Mouse (Mus musculus) thymus, adult 2 months (tissue): ENCODE results near the gene Hoxc13. TPM values are rescaled to one million over a fixed set of nuclear protein-coding genes. Genes with fewer than 3 reads are reported as not detected.

Experiments used
- DNase-seq: peaks from one replicate; pipeline ENCODE4 v3.0.0; 2021
- H3K27ac ChIP-seq: fragments of 200-500 bp; 2 replicates; pipeline ENCODE4 v1.5.1; 2012; ENCODE audit warnings: low read length, control low read depth; ENCODE audit not compliant: control insufficient read depth, insufficient read depth
- H3K27me3 ChIP-seq: fragments of 200-500 bp; 2 replicates; pipeline ENCODE4 v1.6.1; 2012; ENCODE audit warnings: mild to moderate bottlenecking, low read length, moderate library complexity, mixed read lengths; ENCODE audit not compliant: control insufficient read depth, insufficient read depth
- H3K36me3 ChIP-seq: fragments of 200-500 bp; 2 replicates; pipeline ENCODE4 v1.6.1; 2012; ENCODE audit warnings: mild to moderate bottlenecking, low read length, moderate library complexity; ENCODE audit not compliant: control insufficient read depth, insufficient read depth
- H3K4me1 ChIP-seq: fragments of 200-500 bp; replicated peaks from 2 replicates; pipeline ENCODE4 v1.6.1; 2012; ENCODE audit warnings: low read length; ENCODE audit not compliant: control insufficient read depth, insufficient read depth
- H3K4me3 ChIP-seq: fragments of 200-500 bp; 2 replicates; pipeline ENCODE4 v1.5.1; 2012; ENCODE audit warnings: mild to moderate bottlenecking, low read length, control low read depth, moderate library complexity; ENCODE audit not compliant: control insufficient read depth, insufficient read depth
- CTCF ChIP-seq: fragments of 200-500 bp; IDR thresholded peaks from 2 replicates; pipeline ENCODE4 v1.5.1; 2012; ENCODE audit warnings: mild to moderate bottlenecking, control low read depth, low read length, moderate library complexity, borderline replicate concordance; ENCODE audit not compliant: control insufficient read depth, poor library complexity, insufficient read depth; ENCODE audit errors: extremely low read depth
- POLR2A ChIP-seq: fragments of 200-500 bp; IDR thresholded peaks from 2 replicates; pipeline ENCODE4 v1.6.1; 2012; ENCODE audit warnings: mild to moderate bottlenecking, low read length, control low read depth, moderate library complexity; ENCODE audit not compliant: control insufficient read depth, poor library complexity, insufficient read depth; ENCODE audit errors: extremely low read depth
- WGBS: fragments of 180-500 bp; shearing (Covaris S2); methylation state at CpG from one replicate; pipeline ENCODE4 v1.1.7; 2018; 5-methylcytosine and 5-hydroxymethylcytosine counted together
- polyA plus RNA-seq: library from polyadenylated mRNA; depleted of rRNA; stranded (reverse); fragments of >200 nt; gene quantifications from 2 replicates; pipeline ENCODE4 v1.2.3, GENCODE M21; 2012; rRNA removed

Hoxc13 gene
- polyA plus RNA-seq, 1 experiment, result not detected

DNA sequence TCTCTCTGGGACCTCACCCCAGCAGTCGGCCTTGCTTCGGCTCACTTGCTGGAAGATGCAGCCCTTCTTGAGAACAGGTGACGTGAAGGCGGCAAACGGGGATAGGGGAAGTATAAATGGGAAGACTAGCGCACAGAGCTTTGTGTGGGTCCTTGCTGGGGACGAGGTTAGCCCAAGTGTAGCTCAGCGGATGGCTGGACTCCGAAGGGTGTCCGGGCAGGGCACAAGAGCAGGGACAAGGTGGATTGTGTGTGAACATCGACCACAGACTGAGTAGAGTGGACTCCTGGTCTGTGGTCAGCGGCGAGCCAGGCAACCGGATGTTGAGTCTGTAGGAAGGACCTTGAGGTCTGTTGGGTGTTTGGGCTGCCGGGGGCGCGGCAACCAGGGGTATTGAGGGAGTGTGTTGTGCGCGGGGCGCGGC lies 54.8 kb downstream of the Hoxc13 start:
- no peak for TF ChIP-seq POLR2A
- TF ChIP-seq CTCF, result no peak
- Histone ChIP-seq H3K4me1 (no peaks in the 10 kb centered on the region), H3K4me3 (no peak overlapping the region), H3K27ac (no peak overlapping the region), H3K27me3 (peaks cover 32% of the 10 kb centered on the region), H3K36me3 (no peaks in the 10 kb centered on the region)
- no peak for DNase-seq
- 6% methylated on average over 21 of the region's 21 CpGs for WGBS

DNA sequence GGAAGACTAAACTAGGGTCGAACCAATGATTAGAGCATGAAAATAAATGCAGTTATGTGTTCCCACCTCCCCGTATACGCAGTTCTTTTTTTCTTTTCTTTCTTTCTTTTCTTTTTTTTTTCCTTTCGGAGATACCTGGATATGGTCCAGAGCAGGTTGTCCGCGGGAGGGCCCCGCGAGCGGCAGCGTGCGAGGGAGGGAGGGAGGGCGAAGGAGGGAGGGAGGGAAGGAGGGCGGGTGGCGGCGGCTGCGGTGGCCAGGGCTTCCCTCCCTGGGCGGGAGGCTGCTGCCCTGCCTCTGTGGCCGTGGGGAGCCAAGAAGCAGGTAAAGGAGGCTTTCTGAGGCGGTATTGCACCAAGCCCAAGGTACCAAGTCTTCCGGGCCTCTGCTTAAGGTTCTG lies 55.3 kb downstream of the Hoxc13 start, which contains the start of gene Hoxc9:
Gene Hoxc9 (plus strand): TSS at position 269 of the 400 bp plus-strand sequence.
- 2% methylated on average over 20 of the region's 20 CpGs for WGBS
- Histone ChIP-seq H3K36me3 (no peaks in the 10 kb centered on the region), H3K4me3 (peak within 1 kb of the TSS; percentile 15; the same call in 1 of the 2 replicates), H3K27me3 (peaks cover 32% of the 10 kb centered on the region), H3K27ac (no peak within 1 kb of the TSS), H3K4me1 (no peaks in the 10 kb centered on the region)
- no peak for DNase-seq
- TF ChIP-seq POLR2A (no peak), CTCF (no peak)

DNA sequence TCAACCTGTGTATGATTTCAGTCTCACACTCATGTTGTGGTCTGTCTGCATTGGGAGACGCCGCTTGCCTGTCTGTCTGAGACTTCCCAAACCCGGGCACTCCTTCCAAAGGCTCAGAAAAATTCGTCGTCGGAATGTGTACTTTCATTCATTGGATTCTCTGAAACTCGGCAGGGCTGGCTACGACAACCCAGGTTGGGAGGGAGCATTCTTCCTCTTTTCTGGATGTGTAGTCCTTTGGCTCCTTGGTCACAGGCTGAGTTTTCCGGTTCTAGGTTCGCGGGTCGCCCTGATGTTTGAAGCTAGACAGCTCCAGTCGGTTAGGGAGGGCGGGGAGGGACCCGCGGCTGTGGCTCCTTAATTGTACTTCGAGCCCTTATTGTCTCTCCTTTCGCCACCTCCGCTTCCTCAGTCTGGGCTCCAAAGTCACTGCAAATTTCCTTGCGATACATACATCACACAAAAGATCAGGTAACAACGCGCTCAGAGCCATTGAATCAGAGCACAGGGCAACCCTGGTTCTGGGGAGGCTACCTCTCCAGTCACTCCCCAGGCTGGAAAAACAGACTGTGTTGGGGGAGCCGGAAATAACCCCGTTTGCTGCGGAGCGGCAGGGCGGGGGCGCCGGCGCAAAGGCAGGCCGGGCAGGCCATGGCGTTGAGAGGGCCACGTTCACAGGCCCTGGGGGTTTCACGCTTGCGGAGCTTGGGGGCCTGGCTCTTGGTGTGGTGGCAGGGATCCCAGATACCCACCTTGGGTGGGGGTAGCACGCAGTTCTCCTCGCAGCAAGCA lies 55.9 kb downstream of the Hoxc13 start:
- WGBS, result 3% methylated on average over 37 of the region's 37 CpGs
- Histone ChIP-seq H3K27me3 (peaks cover 34% of the 10 kb centered on the region), H3K4me1 (no peaks in the 10 kb centered on the region), H3K4me3 (peak overlapping the region; percentile 15; the same call in 1 of the 2 replicates), H3K36me3 (no peaks in the 10 kb centered on the region), H3K27ac (no peak overlapping the region)
- TF ChIP-seq POLR2A (no peak), CTCF (no peak)
- no peak for DNase-seq

DNA sequence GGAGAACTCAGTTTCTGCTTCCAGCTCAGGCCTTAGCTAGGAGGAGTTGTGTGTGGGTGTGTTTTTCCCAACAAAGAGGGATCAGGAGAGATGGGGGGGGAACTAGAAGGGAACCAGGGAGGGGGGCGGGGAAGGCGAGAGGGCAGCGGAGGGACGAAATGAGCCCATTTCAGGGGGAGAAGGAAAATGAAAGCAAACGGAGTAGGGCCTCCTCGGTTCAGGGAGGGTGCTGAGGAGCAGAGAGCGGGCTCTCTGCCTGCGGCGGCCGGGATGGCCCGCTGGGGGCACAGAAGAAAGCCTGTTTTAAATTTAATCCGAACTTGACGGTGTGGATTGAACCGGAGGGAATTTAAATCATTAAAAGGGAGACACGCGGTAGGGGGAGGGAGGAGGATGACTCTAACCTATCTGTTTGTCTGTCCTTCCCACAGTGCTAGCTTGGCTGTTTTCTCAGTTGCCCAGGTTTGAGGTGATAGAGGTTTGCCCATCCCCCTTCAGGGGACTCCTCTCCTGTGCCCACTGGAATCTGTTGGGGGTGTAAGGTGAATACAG lies 56.6 kb downstream of the Hoxc13 start:
- no peaks in the 10 kb centered on the region for H3K4me1 ChIP-seq
- 16% methylated on average over 16 of the region's 16 CpGs for WGBS
- H3K27me3 ChIP-seq, result peaks cover 37% of the 10 kb centered on the region
- DNase-seq, result no peak
- no peaks in the 10 kb centered on the region for H3K36me3 ChIP-seq
- no peak for TF ChIP-seq POLR2A
- peak overlapping the region; percentile 15; the same call in 1 of the 2 replicates for H3K4me3 ChIP-seq
- H3K27ac ChIP-seq, result no peak overlapping the region

Other genes with a start within 250 kb of the Hoxc13 start
- 378 and 434 TPM in 2 replicates for gene Atp5g2, start 248.8 kb upstream of the Hoxc13 start, polyA plus RNA-seq
- gene Calcoco1, start 198.9 kb upstream of the Hoxc13 start, polyA plus RNA-seq, result 74.7 and 77.5 TPM in 2 replicates
- 0.17 TPM in 1 of 2 replicates, not detected in the other for gene Hoxc12, start 15.7 kb downstream of the Hoxc13 start, polyA plus RNA-seq
- 0.60 and 0.66 TPM in 2 replicates for gene Hoxc11, start 33.3 kb downstream of the Hoxc13 start, polyA plus RNA-seq
- 0.10 and 0.15 TPM in 2 replicates for gene Hoxc10, start 45.7 kb downstream of the Hoxc13 start, polyA plus RNA-seq
- 0.15 and 0.32 TPM in 2 replicates for gene Hoxc5, start 46.3 kb downstream of the Hoxc13 start, polyA plus RNA-seq
- 0.05 and 0.14 TPM in 2 replicates for gene Hoxc9, start 55.3 kb downstream of the Hoxc13 start, polyA plus RNA-seq
- 0.07 and 0.08 TPM in 2 replicates for gene Hoxc8, start 69.5 kb downstream of the Hoxc13 start, polyA plus RNA-seq
- gene Hoxc6, start 77.2 kb downstream of the Hoxc13 start, polyA plus RNA-seq, result 0.23 and 0.43 TPM in 2 replicates
- gene Hoxc4, start 97.8 kb downstream of the Hoxc13 start, polyA plus RNA-seq, result 0.19 and 0.22 TPM in 2 replicates
- gene Smug1, start 246.0 kb downstream of the Hoxc13 start, polyA plus RNA-seq, result 24.2 and 25.1 TPM in 2 replicates